Mouse (Mus musculus) spleen, adult 2 months (tissue): ENCODE measurements around the gene Hoxa9.

Experiments used
- CTCF ChIP-seq: fragments of 200-500 bp; IDR thresholded peaks from 2 replicates; pipeline ENCODE4 v1.5.1; 2011; ENCODE audit warnings: mild to moderate bottlenecking, inconsistent platforms; ENCODE audit not compliant: insufficient read depth, insufficient read length, insufficient replicate concordance; ENCODE audit errors: extremely low read depth
- POLR2A ChIP-seq: fragments of 200-500 bp; IDR thresholded peaks from 2 replicates; pipeline ENCODE4 v1.6.1; 2011; ENCODE audit warnings: low read depth, low read length, inconsistent platforms

- TF ChIP-seq CTCF: no peak
- no peak for TF ChIP-seq POLR2A
These were observed 31.0 kb upstream of the Hoxa9 start for GRCm38 (mm10) chr6:52261751-52262462.
